Mouse (Mus musculus) midbrain, postnatal 0 days (tissue): Measurements from ENCODE around the gene Jazf1. TPM values are rescaled to one million over a fixed set of nuclear protein-coding genes. Genes with fewer than 3 reads are reported as not detected.

ENCODE experiments used
- ATAC-seq: fragments of 200-750 bp; cut with Nextera tagmentation; 2 replicates; pipeline ENCODE4 v1.8.0; 2017; ENCODE audit warnings: moderate number of reproducible peaks, mild to moderate bottlenecking, moderate TSS enrichment, moderate library complexity; ENCODE audit not compliant: low FRiP score
- DNase-seq: peaks from one replicate; pipeline ENCODE4 v3.0.0-alpha.2; 2015; ENCODE audit warnings: low spot score
- H3K27ac ChIP-seq: fragments of 300-500 bp; sonication (generic); 2 replicates; pipeline ENCODE4 v1.5.1; 2014; ENCODE audit warnings: low read depth, mild to moderate bottlenecking, low read length, mixed read lengths
- H3K27me3 ChIP-seq: fragments of 300-500 bp; sonication (generic); 2 replicates; pipeline ENCODE4 v1.6.1; 2014; ENCODE audit warnings: low read length, control low read depth, mixed read lengths; ENCODE audit not compliant: insufficient read depth
- H3K36me3 ChIP-seq: fragments of 300-500 bp; sonication (generic); 2 replicates; pipeline ENCODE4 v1.6.1; 2014; ENCODE audit warnings: low read length, control low read depth, mixed read lengths; ENCODE audit not compliant: insufficient read depth
- H3K4me1 ChIP-seq: fragments of 300-500 bp; sonication (generic); 2 replicates; pipeline ENCODE4 v1.6.1; 2014; ENCODE audit warnings: mild to moderate bottlenecking, control low read depth, antibody characterized with exemption, low read length, mixed read lengths; ENCODE audit not compliant: insufficient read depth
- H3K4me2 ChIP-seq: fragments of 300-500 bp; sonication (generic); 2 replicates; pipeline ENCODE4 v1.6.1; 2014; ENCODE audit warnings: low read depth, mild to moderate bottlenecking, low read length, mixed read lengths; ENCODE audit not compliant: poor library complexity, severe bottlenecking
- H3K4me3 ChIP-seq: fragments of 300-500 bp; sonication (generic); 2 replicates; pipeline ENCODE4 v1.5.1; 2014; ENCODE audit warnings: low read depth, mild to moderate bottlenecking, low read length, moderate library complexity
- H3K9ac ChIP-seq: fragments of 300-500 bp; sonication (generic); replicated peaks from 2 replicates; pipeline ENCODE4 v1.6.1; 2014; ENCODE audit warnings: mild to moderate bottlenecking, low read length, moderate library complexity, mixed read lengths; ENCODE audit not compliant: poor library complexity, severe bottlenecking
- H3K9me3 ChIP-seq: fragments of 300-500 bp; sonication (generic); 2 replicates; pipeline ENCODE4 v1.6.1; 2016; ENCODE audit warnings: low read length, control low read depth
- CTCF ChIP-seq: IDR thresholded peaks from 2 replicates; pipeline ENCODE4 v1.5.1; 2016; ENCODE audit warnings: antibody characterized with exemption, mild to moderate bottlenecking
- WGBS: fragments of 180-500 bp; shearing (Covaris S2); extraction: QIAGEN DNeasy Blood & Tissue Kit; methylation state at CpG from one replicate; pipeline ENCODE4 v1.1.7; 2014; 5-methylcytosine and 5-hydroxymethylcytosine counted together
- polyA plus RNA-seq: library from polyadenylated mRNA; unstranded; fragments of >200 nt; fragmentation: Nextera tagmentation; extraction: Ambion mirVana; gene quantifications from 2 replicates; pipeline ENCODE4 v1.2.1, GENCODE M21; 2015
- total RNA-seq: library from RNA; depleted of rRNA; stranded (reverse); fragments of >200 nt; gene quantifications from 2 replicates; pipeline ENCODE4 v1.2.3, GENCODE M21; 2014

The Jazf1 gene
- total and polyA plus RNA-seq, 2 experiments from 2014 or later, result 44.4 to 79.7 TPM

DNA sequence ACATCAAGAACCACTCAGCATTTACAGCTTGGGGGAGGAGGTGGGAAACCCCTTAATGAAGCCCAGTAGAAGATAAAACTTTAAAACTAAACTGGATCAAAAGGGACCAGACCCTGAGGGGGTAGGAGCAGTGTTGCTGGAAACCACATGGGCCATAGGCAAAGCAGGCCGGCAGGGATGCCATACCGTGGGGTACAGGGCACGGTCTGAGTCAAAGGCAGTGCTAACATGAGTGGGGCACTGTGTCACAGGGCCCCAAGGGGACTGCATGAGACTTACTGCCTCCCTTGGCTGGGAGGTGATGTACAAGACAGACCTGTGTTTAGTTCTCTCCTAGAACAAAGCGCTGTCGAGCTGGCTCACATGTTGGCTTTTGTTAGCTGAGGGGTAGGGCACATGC lies 288.9 kb downstream of the Jazf1 start:
- DNase-seq (no peak), ATAC-seq (no peak)
- Histone ChIP-seq H3K4me3 (no peak overlapping the region), H3K4me1 (no peaks in the 10 kb centered on the region; the same call in 1 of the 2 replicates), H3K27ac (no peak overlapping the region), H3K9me3 (no peaks in the 10 kb centered on the region), H3K27me3 (no peaks in the 10 kb centered on the region), H3K36me3 (peaks cover 5% of the 10 kb centered on the region; the same call in 1 of the 2 replicates), H3K9ac (no peak overlapping the region), H3K4me2 (no peak overlapping the region)
- no peak for TF ChIP-seq CTCF
- 78% methylated on average over 5 of the region's 5 CpGs for WGBS

DNA sequence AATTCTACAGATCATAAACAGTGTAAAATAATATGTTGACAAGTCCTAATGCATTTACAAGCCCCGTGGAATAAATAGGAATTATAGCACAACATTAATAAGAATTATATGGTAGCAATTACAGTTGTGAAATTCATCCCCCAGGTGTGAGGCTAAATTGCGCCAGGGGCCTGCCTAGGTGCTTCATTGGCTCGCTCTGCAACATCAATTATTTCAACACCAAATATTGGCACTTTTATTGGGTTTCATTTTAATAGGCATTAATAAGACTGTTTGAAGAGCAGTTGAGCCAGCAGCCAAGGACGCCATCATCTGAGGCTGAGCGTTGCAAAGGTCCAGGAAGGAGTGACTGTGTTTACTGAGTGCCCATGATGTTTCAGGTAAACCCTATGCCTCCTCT lies 289.9 kb downstream of the Jazf1 start:
- H3K36me3 ChIP-seq, result peaks cover 5% of the 10 kb centered on the region; the same call in 1 of the 2 replicates
- no peaks in the 10 kb centered on the region for H3K9me3 ChIP-seq
- no peak overlapping the region for H3K27ac ChIP-seq
- TF ChIP-seq CTCF, result no peak
- ATAC-seq, result no peak
- no peak overlapping the region for H3K4me2 ChIP-seq
- WGBS, result 91% methylated on average over 5 of the region's 5 CpGs
- no peaks in the 10 kb centered on the region; the same call in 1 of the 2 replicates for H3K4me1 ChIP-seq
- no peak for DNase-seq
- H3K4me3 ChIP-seq, result no peak overlapping the region
- no peaks in the 10 kb centered on the region for H3K27me3 ChIP-seq
- H3K9ac ChIP-seq, result no peak overlapping the region

DNA sequence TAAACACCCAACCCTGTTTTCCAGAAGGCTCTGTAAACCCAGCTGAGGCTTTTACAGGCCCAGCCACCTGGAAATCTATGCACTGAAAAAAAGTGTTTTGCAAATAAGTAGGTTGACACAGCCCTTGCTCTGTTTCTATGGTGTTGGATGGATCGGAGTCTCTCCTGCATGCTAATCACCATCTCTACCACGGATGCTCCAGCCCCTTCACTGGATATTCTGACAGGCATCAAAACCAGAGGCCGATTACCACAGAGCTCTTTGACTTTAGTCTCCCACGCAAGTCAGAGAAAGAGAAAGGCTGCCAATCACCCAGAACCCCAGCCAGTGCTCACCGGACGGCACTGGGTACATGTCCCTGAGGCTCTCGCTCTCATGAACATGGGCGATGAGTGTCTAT lies 291.4 kb downstream of the Jazf1 start:
- no peak for TF ChIP-seq CTCF
- Histone ChIP-seq H3K4me1 (no peaks in the 10 kb centered on the region; the same call in 1 of the 2 replicates), H3K36me3 (peaks cover 5% of the 10 kb centered on the region), H3K27ac (peak overlapping the region; percentile 27), H3K4me3 (no peak overlapping the region), H3K9me3 (no peaks in the 10 kb centered on the region), H3K4me2 (no peak overlapping the region), H3K9ac (no peak overlapping the region), H3K27me3 (no peaks in the 10 kb centered on the region)
- DNase-seq (no peak), ATAC-seq (no peak)
- 48% methylated on average over 8 of the region's 8 CpGs for WGBS

DNA sequence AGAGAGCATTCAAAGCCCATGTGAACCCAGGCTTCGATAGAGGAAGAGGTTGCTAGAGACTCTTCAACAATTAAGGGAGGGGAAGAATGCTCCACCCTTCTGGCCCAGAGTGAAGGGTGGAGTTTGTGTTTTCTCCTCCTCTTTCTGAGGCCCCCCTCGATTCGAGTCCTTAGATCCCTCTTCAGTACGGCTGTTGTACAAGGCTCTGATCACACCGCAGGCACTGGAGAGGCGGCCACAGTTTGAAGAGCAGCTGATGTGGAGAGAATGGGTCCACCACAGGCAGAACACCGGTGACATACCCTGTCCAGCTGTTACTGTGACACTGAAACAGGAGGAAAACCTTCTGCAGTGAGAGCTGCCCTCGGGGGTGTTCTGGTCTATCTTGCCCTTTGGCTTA lies 292.5 kb downstream of the Jazf1 start:
- TF ChIP-seq CTCF, result no peak
- H3K27ac ChIP-seq, result no peak overlapping the region
- DNase-seq, result no peak
- ATAC-seq, result no peak
- peaks cover 9% of the 10 kb centered on the region for H3K36me3 ChIP-seq
- no peaks in the 10 kb centered on the region for H3K9me3 ChIP-seq
- no peak overlapping the region for H3K9ac ChIP-seq
- H3K4me1 ChIP-seq, result no peaks in the 10 kb centered on the region; the same call in 1 of the 2 replicates
- H3K4me2 ChIP-seq, result no peak overlapping the region
- WGBS, result 88% methylated on average over 8 of the region's 8 CpGs
- H3K27me3 ChIP-seq, result no peaks in the 10 kb centered on the region
- no peak overlapping the region for H3K4me3 ChIP-seq

DNA sequence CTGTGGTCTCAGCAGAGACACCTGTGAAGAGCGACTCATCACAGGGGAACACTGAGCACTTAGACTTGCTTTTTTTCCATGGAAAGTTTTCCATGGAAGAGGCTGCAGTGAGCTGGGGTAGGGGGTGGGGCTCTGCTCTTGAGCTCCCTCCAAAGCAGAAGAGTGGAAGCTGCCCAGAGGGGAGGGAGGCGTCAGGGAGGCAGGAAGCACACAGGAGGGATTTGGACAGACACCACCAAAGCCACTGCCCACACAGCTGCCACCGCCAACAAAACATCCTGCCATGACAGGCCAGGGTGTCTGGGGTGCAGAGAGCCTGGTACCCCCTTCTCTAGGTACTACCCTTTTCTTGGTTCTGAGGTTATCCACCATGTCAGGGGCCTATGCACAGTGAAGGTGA lies 293.1 kb downstream of the Jazf1 start:
- Histone ChIP-seq H3K27me3 (no peaks in the 10 kb centered on the region), H3K4me2 (no peak overlapping the region), H3K4me1 (no peaks in the 10 kb centered on the region; the same call in 1 of the 2 replicates), H3K4me3 (no peak overlapping the region), H3K9me3 (no peaks in the 10 kb centered on the region), H3K27ac (no peak overlapping the region), H3K9ac (no peak overlapping the region), H3K36me3 (peaks cover 9% of the 10 kb centered on the region)
- ATAC-seq (no peak), DNase-seq (no peak)
- TF ChIP-seq CTCF, result no peak
- 81% methylated on average over 3 of the region's 3 CpGs for WGBS

DNA sequence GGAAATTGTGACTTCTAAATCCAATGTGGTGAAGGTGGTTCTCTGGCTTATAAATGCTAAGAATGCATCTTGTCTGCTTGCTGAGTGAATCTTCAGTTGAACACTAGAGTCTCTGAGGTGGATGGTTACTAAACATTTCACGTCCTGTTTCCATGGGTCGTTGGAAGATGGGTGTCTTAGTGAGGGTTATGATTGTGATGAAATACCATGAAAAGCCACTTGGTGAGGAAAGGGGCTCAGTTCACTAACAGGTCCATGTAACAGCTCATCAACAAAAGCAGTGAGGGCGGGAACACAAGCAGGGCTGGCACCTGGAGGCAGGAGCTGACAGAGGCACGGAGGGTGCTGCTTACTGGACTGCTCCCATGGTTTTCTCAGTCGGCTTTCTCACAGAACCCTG lies 295.3 kb downstream of the Jazf1 start:
- no peak overlapping the region for H3K9ac ChIP-seq
- no peak for DNase-seq
- no peak overlapping the region for H3K4me2 ChIP-seq
- TF ChIP-seq CTCF, result no peak
- 90% methylated on average over 5 of the region's 5 CpGs for WGBS
- H3K4me1 ChIP-seq, result no peaks in the 10 kb centered on the region; the same call in 1 of the 2 replicates
- no peak overlapping the region for H3K27ac ChIP-seq
- H3K4me3 ChIP-seq, result no peak overlapping the region
- no peaks in the 10 kb centered on the region for H3K9me3 ChIP-seq
- ATAC-seq, result no peak
- H3K36me3 ChIP-seq, result peaks cover 16% of the 10 kb centered on the region
- no peaks in the 10 kb centered on the region for H3K27me3 ChIP-seq
